Mouse (Mus musculus) heart, embryonic 16.5 days (tissue): Measurements from ENCODE around the gene Asna1. TPM values are rescaled to one million over a fixed set of nuclear protein-coding genes. Genes with fewer than 3 reads are reported as not detected.
A peak's percentile ranks its signal among the peaks of the same experiment; 100 is the strongest.

ENCODE experiments used
- ATAC-seq: fragments of 200-750 bp; cut with Nextera tagmentation; replicated peaks from 2 replicates; pipeline ENCODE4 v1.8.0; 2017; ENCODE audit warnings: moderate number of reproducible peaks; ENCODE audit not compliant: insufficient read depth, low FRiP score; ENCODE audit errors: extremely low read depth
- H3K27ac ChIP-seq: fragments of 300-500 bp; sonication (generic); 2 replicates; pipeline ENCODE4 v1.5.1; 2014; ENCODE audit warnings: mild to moderate bottlenecking, low read length, control low read depth, moderate library complexity
- H3K27me3 ChIP-seq: fragments of 300-500 bp; sonication (generic); 2 replicates; pipeline ENCODE4 v1.6.1; 2014; ENCODE audit warnings: low read length, mixed read lengths; ENCODE audit not compliant: control insufficient read depth, insufficient read depth
- H3K36me3 ChIP-seq: fragments of 300-500 bp; sonication (generic); 2 replicates; pipeline ENCODE4 v1.6.1; 2014; ENCODE audit not compliant: control insufficient read depth, insufficient read depth
- H3K4me1 ChIP-seq: fragments of 300-500 bp; sonication (generic); 2 replicates; pipeline ENCODE4 v1.6.1; 2014; ENCODE audit warnings: low read length, mixed read lengths; ENCODE audit not compliant: control insufficient read depth, insufficient read depth
- H3K4me2 ChIP-seq: fragments of 300-500 bp; sonication (generic); 2 replicates; pipeline ENCODE4 v1.6.1; 2014; ENCODE audit warnings: low read depth, mild to moderate bottlenecking, control low read depth, low read length
- H3K4me3 ChIP-seq: fragments of 300-500 bp; sonication (generic); 2 replicates; pipeline ENCODE4 v1.5.1; 2014; ENCODE audit warnings: mild to moderate bottlenecking, control low read depth, low read length
- H3K9ac ChIP-seq: fragments of 300-500 bp; sonication (generic); 2 replicates; pipeline ENCODE4 v1.6.1; 2014; ENCODE audit warnings: low read length, control low read depth
- H3K9me3 ChIP-seq: fragments of 300-500 bp; sonication (generic); replicated peaks from 2 replicates; pipeline ENCODE4 v1.6.1; 2016; ENCODE audit warnings: low read length; ENCODE audit not compliant: control insufficient read depth
- WGBS: fragments of 180-500 bp; shearing (Covaris S2); extraction: QIAGEN DNeasy Blood & Tissue Kit; methylation state at CpG from one replicate; pipeline ENCODE4 v1.1.7; 2014; 5-methylcytosine and 5-hydroxymethylcytosine counted together
- polyA plus RNA-seq: library from polyadenylated mRNA; unstranded; fragments of >200 nt; fragmentation: Nextera tagmentation; extraction: Ambion mirVana; gene quantifications from 2 replicates; pipeline ENCODE4 v1.2.1, GENCODE M21; 2015

The Asna1 gene
- polyA plus RNA-seq, 1 experiment from 2014 or later = 111 TPM

GRCm38 (mm10) chr8:85007686-85008085, 17.4 kb downstream of the Asna1 start:
- no peak overlapping the region for H3K4me2 ChIP-seq
- ATAC-seq = no peak

GRCm38 (mm10) chr8:84997649-84998295, 27.3 kb downstream of the Asna1 start:
- no peak overlapping the region; the same call in 1 of the 2 replicates for H3K4me3 ChIP-seq
- H3K9me3 ChIP-seq = no peaks in the 10 kb centered on the region
- no peaks in the 10 kb centered on the region for H3K36me3 ChIP-seq
- peaks cover 7% of the 10 kb centered on the region; the same call in 1 of the 2 replicates for H3K27me3 ChIP-seq
- peak; percentile 66 for ATAC-seq
- no peak overlapping the region for H3K27ac ChIP-seq
- peak overlapping the region; percentile 27; the same call in 1 of the 2 replicates for H3K4me2 ChIP-seq
- H3K4me1 ChIP-seq = peaks cover 3% of the 10 kb centered on the region; the same call in 1 of the 2 replicates
- H3K9ac ChIP-seq = peak overlapping the region; percentile 57; the same call in 1 of the 2 replicates
- 4% methylated on average over 19 of the region's 19 CpGs for WGBS

More at GRCm38 (mm10) chr8:85007686-85008085, 17.4 kb downstream of the Asna1 start:
- H3K27me3 ChIP-seq = peaks cover 36% of the 10 kb centered on the region
- no peaks in the 10 kb centered on the region for H3K9me3 ChIP-seq
- no peaks in the 10 kb centered on the region for H3K36me3 ChIP-seq
- H3K4me3 ChIP-seq = no peak overlapping the region
- no peak overlapping the region for H3K27ac ChIP-seq
- 12% methylated on average over 25 of the region's 25 CpGs for WGBS
- no peaks in the 10 kb centered on the region for H3K4me1 ChIP-seq
- H3K9ac ChIP-seq = no peak overlapping the region

- whole genome bisulfite sequencing = 86% methylated on average over 5 of the region's 5 CpGs
- Histone ChIP-seq H3K9me3 (no peaks in the 10 kb centered on the region), H3K4me2 (no peak overlapping the region), H3K4me1 (peaks cover 3% of the 10 kb centered on the region; the same call in 1 of the 2 replicates), H3K27me3 (peaks cover 7% of the 10 kb centered on the region; the same call in 1 of the 2 replicates), H3K27ac (no peak overlapping the region), H3K9ac (no peak overlapping the region), H3K36me3 (no peaks in the 10 kb centered on the region), H3K4me3 (no peak overlapping the region)
- ATAC-seq = no peak
Measured at GRCm38 (mm10) chr8:84996978-84997377, 28.1 kb downstream of the Asna1 start.

- H3K27me3 ChIP-seq = peaks cover 7% of the 10 kb centered on the region; the same call in 1 of the 2 replicates
- no peaks in the 10 kb centered on the region for H3K9me3 ChIP-seq
- H3K36me3 ChIP-seq = no peaks in the 10 kb centered on the region
- H3K27ac ChIP-seq = no peak overlapping the region
- peaks cover 8% of the 10 kb centered on the region for H3K4me1 ChIP-seq
- no peak overlapping the region for H3K9ac ChIP-seq
- ATAC-seq = no peak
- no peak overlapping the region for H3K4me3 ChIP-seq
- H3K4me2 ChIP-seq = no peak overlapping the region
- WGBS = 21% methylated on average over 25 of the region's 25 CpGs
Measured at GRCm38 (mm10) chr8:84995680-84996079, 29.4 kb downstream of the Asna1 start.

- peaks cover 11% of the 10 kb centered on the region for H3K4me1 ChIP-seq
- H3K27ac ChIP-seq = no peak overlapping the region
- H3K9me3 ChIP-seq = no peaks in the 10 kb centered on the region
- no peaks in the 10 kb centered on the region for H3K36me3 ChIP-seq
- no peak overlapping the region for H3K9ac ChIP-seq
- H3K4me3 ChIP-seq = no peak overlapping the region
- WGBS = 88% methylated on average over 9 of the region's 9 CpGs
- no peak overlapping the region for H3K4me2 ChIP-seq
- ATAC-seq = no peak
- H3K27me3 ChIP-seq = peaks cover 7% of the 10 kb centered on the region; the same call in 1 of the 2 replicates
Measured at GRCm38 (mm10) chr8:84994375-84994774, 30.7 kb downstream of the Asna1 start.

GRCm38 (mm10) chr8:84990836-84991235, 34.2 kb downstream of the Asna1 start:
- peak overlapping the region; percentile 68 for H3K4me3 ChIP-seq
- H3K36me3 ChIP-seq = no peaks in the 10 kb centered on the region
- peaks cover 5% of the 10 kb centered on the region; the same call in 1 of the 2 replicates for H3K27me3 ChIP-seq
- peaks cover 14% of the 10 kb centered on the region for H3K4me1 ChIP-seq
- ATAC-seq = peak; percentile 12
- H3K9ac ChIP-seq = peak overlapping the region; percentile 74
- WGBS = 2% methylated on average over 15 of the region's 15 CpGs
- peak overlapping the region; percentile 92 for H3K4me2 ChIP-seq
- H3K27ac ChIP-seq = 0 out of 2 replicates have a peak overlapping the region, but pooled peaks have one; percentile 32
- no peaks in the 10 kb centered on the region for H3K9me3 ChIP-seq

- Histone ChIP-seq H3K27ac (peak within 1 kb of the TSS; percentile 75), H3K9me3 (no peaks in the 10 kb centered on the region), H3K36me3 (no peaks in the 10 kb centered on the region), H3K9ac (peak within 1 kb of the TSS; percentile 74), H3K27me3 (peaks cover 5% of the 10 kb centered on the region; the same call in 1 of the 2 replicates), H3K4me1 (peaks cover 17% of the 10 kb centered on the region), H3K4me3 (peak within 1 kb of the TSS; percentile 68), H3K4me2 (peak within 1 kb of the TSS; percentile 92)
- 0% methylated on average over 28 of the region's 28 CpGs for WGBS
- ATAC-seq = peak; percentile 90
Measured at GRCm38 (mm10) chr8:84990349-84990748, 34.7 kb downstream of the Asna1 start, which contains the start of gene Hook2. Gene Hook2 (plus strand): TSS chr8:84990603.

- Histone ChIP-seq H3K4me1 (peaks cover 23% of the 10 kb centered on the region), H3K4me3 (peak overlapping the region; percentile 68), H3K9ac (peak overlapping the region; percentile 74), H3K9me3 (no peaks in the 10 kb centered on the region), H3K4me2 (peak overlapping the region; percentile 92), H3K27me3 (peaks cover 3% of the 10 kb centered on the region; the same call in 1 of the 2 replicates), H3K36me3 (no peaks in the 10 kb centered on the region), H3K27ac (peak overlapping the region; percentile 75)
- under 1% methylated on average over 15 of the region's 15 CpGs for WGBS
- ATAC-seq = peak; percentile 61
Measured at GRCm38 (mm10) chr8:84989810-84990209, 35.3 kb downstream of the Asna1 start.

- no peak overlapping the region for H3K4me3 ChIP-seq
- WGBS = 17% methylated on average over 15 of the region's 15 CpGs
- H3K4me2 ChIP-seq = peak overlapping the region; percentile 92; the same call in 1 of the 2 replicates
- peak overlapping the region; percentile 35; the same call in 1 of the 2 replicates for H3K9ac ChIP-seq
- peaks cover 28% of the 10 kb centered on the region for H3K4me1 ChIP-seq
- no peak overlapping the region for H3K27ac ChIP-seq
- ATAC-seq = no peak
- H3K9me3 ChIP-seq = no peaks in the 10 kb centered on the region
- H3K36me3 ChIP-seq = no peaks in the 10 kb centered on the region
- peaks cover under 1% of the 10 kb centered on the region; the same call in 1 of the 2 replicates for H3K27me3 ChIP-seq
Measured at GRCm38 (mm10) chr8:84989311-84989731, 35.8 kb downstream of the Asna1 start.
